Mouse (Mus musculus) left cerebral cortex, adult 2 months (tissue): ENCODE data around the gene Afg1l. TPM values are rescaled to one million over a fixed set of nuclear protein-coding genes. Genes with fewer than 3 reads are reported as not detected.

Source experiments
- DNase-seq, 2 experiments: peaks; one replicate each; pipeline ENCODE4 v3.0.0; 2021 to 2022; ENCODE audit warnings: low spot score in 2 of 2, mixed read lengths in 1 of 2; ENCODE audit errors: extremely low spot score in 1 of 2
- H3K27ac ChIP-seq: fragments of 200-600 bp; 2 replicates; pipeline ENCODE4 v1.8.1; 2022
- H3K4me3 ChIP-seq: fragments of 200-600 bp; 2 replicates; pipeline ENCODE4 v1.8.1; 2022
- CTCF ChIP-seq: fragments of 200-600 bp; IDR thresholded peaks from 2 replicates; pipeline ENCODE4 v1.8.1; 2022; ENCODE audit warnings: antibody characterized with exemption, mild to moderate bottlenecking, moderate library complexity
- intact Hi-C: fragments of 180-260 bp; cut with DNase I; formaldehyde crosslinking; loops from one replicate; pipeline ENCODE4 v1.15.1; 2025
- total RNA-seq, 2 experiments: library from RNA; stranded (reverse); gene quantifications; 2 replicates each; pipeline ENCODE4 v1.2.3; 2021

The Afg1l gene
- total RNA-seq, 2 experiments from 2014 or later, result 10.4 to 12.7 TPM

- H3K4me3 ChIP-seq, result peak overlapping the region; percentile 78
- H3K27ac ChIP-seq, result peak overlapping the region; percentile 98
- DNase-seq, result peak in 1 of 2 experiments; percentile 38
- TF ChIP-seq CTCF, result no peak
- intact Hi-C loops, result loop anchor here (5.0 to 10.0 kb wide), 2 partner anchors 87 to 259 kb away; partner anchors contain the start of gene Armc2
Observed at GRCm38 (mm10) chr10:42273760-42274691, 204.3 kb downstream of the Afg1l start.

GRCm38 (mm10) chr10:42273403-42273759, 205.0 kb downstream of the Afg1l start:
- H3K27ac ChIP-seq, result no peak overlapping the region; the same call in 1 of the 2 replicates
- no peak for DNase-seq
- intact Hi-C loops, result loop anchor here (5.0 to 10.0 kb wide), 2 partner anchors 86 to 259 kb away; partner anchors contain the start of gene Armc2

GRCm38 (mm10) chr10:42271454-42272230, 206.7 kb downstream of the Afg1l start:
- TF ChIP-seq CTCF, result no peak
- Histone ChIP-seq H3K4me3 (no peak overlapping the region), H3K27ac (0 out of 2 replicates have a peak overlapping the region, but pooled peaks have one; percentile 24)
- intact Hi-C loops, result loop anchor here (5.0 to 10.0 kb wide), 2 partner anchors 84 to 257 kb away; partner anchors contain the start of gene Armc2
- no peak for DNase-seq

More at GRCm38 (mm10) chr10:42273403-42273759, 205.0 kb downstream of the Afg1l start:
- H3K4me3 ChIP-seq, result peak overlapping the region; percentile 78
- TF ChIP-seq CTCF, result no peak

- no peak for TF ChIP-seq CTCF
- intact Hi-C loops, result loop anchor here (5.0 to 10.0 kb wide), 2 partner anchors 83 to 256 kb away; partner anchors contain the start of gene Armc2
- H3K4me3 ChIP-seq, result no peak overlapping the region
- no peak overlapping the region for H3K27ac ChIP-seq
- no peak for DNase-seq
Observed at GRCm38 (mm10) chr10:42270277-42271083, 207.9 kb downstream of the Afg1l start.

GRCm38 (mm10) chr10:42269281-42270025, 208.9 kb downstream of the Afg1l start:
- H3K27ac ChIP-seq, result no peak overlapping the region
- no peak overlapping the region for H3K4me3 ChIP-seq
- TF ChIP-seq CTCF, result no peak
- DNase-seq, result no peak
- intact Hi-C loops, result loop anchor here (5.0 to 10.0 kb wide), 2 partner anchors 82 to 255 kb away; partner anchors contain the start of gene Armc2

- DNase-seq, result no peak
- no peak overlapping the region for H3K4me3 ChIP-seq
- no peak overlapping the region for H3K27ac ChIP-seq
- intact Hi-C loops, result no loop called here
- TF ChIP-seq CTCF, result peak; percentile 36
Observed at GRCm38 (mm10) chr10:42267811-42268545, 210.4 kb downstream of the Afg1l start.

- Histone ChIP-seq H3K27ac (no peak overlapping the region), H3K4me3 (no peak overlapping the region)
- TF ChIP-seq CTCF, result no peak
- no peak for DNase-seq
- intact Hi-C loops, result no loop called here
Observed at GRCm38 (mm10) chr10:42265021-42265689, 213.2 kb downstream of the Afg1l start.

GRCm38 (mm10) chr10:42264195-42264594, 214.2 kb downstream of the Afg1l start:
- Histone ChIP-seq H3K4me3 (no peak overlapping the region), H3K27ac (no peak overlapping the region)
- DNase-seq, result no peak
- TF ChIP-seq CTCF, result no peak
- intact Hi-C loops, result no loop called here

GRCm38 (mm10) chr10:42263701-42264100, 214.7 kb downstream of the Afg1l start:
- TF ChIP-seq CTCF, result no peak
- intact Hi-C loops, result no loop called here
- H3K27ac ChIP-seq, result no peak overlapping the region

More at GRCm38 (mm10) chr10:42263701-42264100, 214.7 kb downstream of the Afg1l start:
- H3K4me3 ChIP-seq, result no peak overlapping the region
- DNase-seq, result no peak

Other genes with a start within 250 kb of the Afg1l start
- gene Foxo3, start 201.8 kb downstream of the Afg1l start, total RNA-seq, result 10 to 100 TPM; 74.6 to 77.5 TPM
- 100 to 1,000 TPM; 196 to 198 TPM for gene Snx3, start 23.5 kb upstream of the Afg1l start, total RNA-seq
- gene Nr2e1, start 105.1 kb upstream of the Afg1l start, total RNA-seq, result 10 to 100 TPM; 10.9 to 14.1 TPM
- 10 to 100 TPM; 47.0 to 52.3 TPM for gene Ostm1, start 105.3 kb upstream of the Afg1l start, total RNA-seq